Mouse (Mus musculus) splenic B cell, adult 2 months (primary cell): ENCODE data around the gene Cdk2.

Experiments used
- DNase-seq: peaks from one replicate; pipeline ENCODE4 v3.0.0-alpha.2; 2011; ENCODE audit warnings: low read depth, low spot score
- H3K27me3 ChIP-seq: 2 replicates; pipeline ENCODE4 v1.6.1; 2012; ENCODE audit warnings: mild to moderate bottlenecking, low read length, moderate library complexity, mixed read lengths; ENCODE audit not compliant: control insufficient read depth, poor library complexity, insufficient read depth, severe bottlenecking
- H3K36me3 ChIP-seq: 2 replicates; pipeline ENCODE4 v1.6.1; 2012; ENCODE audit warnings: mild to moderate bottlenecking, low read length, moderate library complexity, mixed read lengths; ENCODE audit not compliant: control insufficient read depth, poor library complexity, insufficient read depth, severe bottlenecking

The Cdk2 gene

GRCm38 (mm10) chr10:128704491-128705316 lies at the start of gene Cdk2:
TSS of gene Cdk2 (minus strand) at chr10:128705031.
- Histone ChIP-seq H3K36me3 (peaks cover 3% of the 10 kb centered on the region; the same call in 1 of the 2 replicates), H3K27me3 (no peaks in the 10 kb centered on the region)
- peak; percentile 91 for DNase-seq

DNA sequence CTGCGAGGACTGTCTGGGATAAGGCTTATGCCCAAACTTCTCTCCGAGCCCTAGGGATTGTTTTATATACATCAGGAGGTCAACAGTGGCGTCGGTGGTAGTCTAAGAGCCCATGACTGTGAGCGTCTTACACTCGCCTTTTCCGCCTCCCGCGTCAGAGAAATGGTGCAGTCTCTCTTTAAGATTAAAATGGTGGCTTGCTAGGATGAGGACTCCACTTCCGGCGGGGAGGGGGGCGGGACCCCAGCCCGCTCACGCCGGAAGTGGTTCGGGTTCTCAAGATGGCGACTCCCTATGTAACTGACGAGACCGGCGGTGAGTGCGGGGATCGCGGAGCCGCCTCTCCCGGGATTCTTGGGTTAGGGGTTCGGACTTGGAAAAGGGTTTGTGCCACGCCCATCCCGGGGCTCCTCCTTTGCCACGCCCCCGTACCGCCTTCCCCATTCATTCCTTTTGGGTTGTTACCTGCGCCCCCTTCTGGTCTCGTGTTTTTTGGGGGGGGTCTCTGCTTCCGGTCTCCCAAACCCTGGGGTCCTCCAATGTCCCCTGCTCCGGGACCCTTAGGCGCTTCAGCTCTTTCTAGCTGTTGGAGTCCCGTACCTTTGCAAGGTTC lies 43.5 kb upstream of the Cdk2 start:
- Histone ChIP-seq H3K36me3 (peaks cover 3% of the 10 kb centered on the region; the same call in 1 of the 2 replicates), H3K27me3 (no peaks in the 10 kb centered on the region)

DNA sequence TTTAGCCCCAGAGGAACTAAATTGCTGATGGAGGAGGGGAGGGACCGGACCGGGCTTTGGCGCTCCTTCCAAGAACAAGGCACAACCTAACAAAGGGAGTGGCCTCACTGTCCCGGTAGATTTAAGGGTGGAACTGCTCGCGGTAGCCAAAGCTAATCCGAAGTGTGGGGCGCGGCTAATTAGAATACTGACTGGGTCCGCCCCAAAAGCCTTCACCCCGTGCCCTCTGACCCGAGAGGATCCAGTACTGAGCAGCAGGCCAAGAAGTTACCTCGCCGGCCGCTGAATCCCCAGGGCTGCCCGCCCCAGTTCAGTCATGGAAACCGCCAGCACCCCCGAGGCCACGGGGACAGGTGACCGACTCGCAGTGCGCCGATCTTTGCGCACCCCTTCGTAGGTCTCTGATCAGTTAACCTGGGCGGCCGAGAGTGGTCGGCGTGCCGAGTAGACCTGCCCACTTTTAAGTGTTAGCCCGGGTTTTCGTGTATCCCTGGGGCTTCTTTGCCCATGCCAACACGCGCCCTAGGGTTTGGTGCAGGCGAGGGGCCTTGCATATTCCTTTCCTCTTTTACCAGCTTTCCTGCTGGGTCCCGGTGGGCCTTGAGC lies 42.9 kb upstream of the Cdk2 start, which contains the start of gene Pym1:
Gene Pym1, plus strand, starts transcription at position 244 of the 606 bp plus-strand sequence.
- peak; percentile 68 for DNase-seq
- Histone ChIP-seq H3K27me3 (no peaks in the 10 kb centered on the region), H3K36me3 (peaks cover 3% of the 10 kb centered on the region; the same call in 1 of the 2 replicates)

More for the DNA sequence above, 43.5 kb upstream of the Cdk2 start:
- peak; percentile 92 for DNase-seq

DNA sequence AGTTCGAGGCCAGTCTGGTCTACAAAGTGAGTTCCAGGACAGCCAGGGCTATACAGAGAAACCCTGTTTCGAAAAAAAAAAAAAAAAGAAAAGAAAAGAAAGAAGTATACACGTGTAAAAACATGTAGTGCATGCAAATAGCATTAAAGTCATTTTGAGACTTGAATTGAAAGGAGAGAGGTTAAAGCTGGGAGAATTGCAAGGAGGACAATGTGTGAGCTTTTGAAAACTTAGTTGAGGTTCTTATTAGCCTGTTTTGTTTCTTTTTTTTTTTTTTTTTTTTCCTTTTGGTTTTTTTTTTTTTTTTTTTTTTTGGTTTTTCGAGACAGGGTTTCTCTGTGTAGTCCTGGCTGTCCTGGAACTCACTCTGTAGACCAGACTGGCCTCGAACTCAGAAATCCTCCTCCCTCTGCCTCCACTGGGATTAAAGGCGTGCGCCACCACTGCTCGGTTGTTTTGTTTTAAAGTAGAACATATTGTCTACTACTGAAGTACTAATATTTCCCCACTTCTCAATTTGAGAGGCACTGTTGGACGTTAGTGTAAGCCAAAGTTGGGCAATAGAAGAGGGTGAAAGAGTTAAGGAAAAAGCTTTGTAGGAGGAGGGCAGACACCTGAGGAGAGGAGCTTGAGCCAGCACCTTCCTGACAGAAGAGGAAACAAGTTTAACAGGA lies 42.3 kb upstream of the Cdk2 start:
- no peaks in the 10 kb centered on the region for H3K36me3 ChIP-seq
- DNase-seq: no peak
- H3K27me3 ChIP-seq: no peaks in the 10 kb centered on the region

DNA sequence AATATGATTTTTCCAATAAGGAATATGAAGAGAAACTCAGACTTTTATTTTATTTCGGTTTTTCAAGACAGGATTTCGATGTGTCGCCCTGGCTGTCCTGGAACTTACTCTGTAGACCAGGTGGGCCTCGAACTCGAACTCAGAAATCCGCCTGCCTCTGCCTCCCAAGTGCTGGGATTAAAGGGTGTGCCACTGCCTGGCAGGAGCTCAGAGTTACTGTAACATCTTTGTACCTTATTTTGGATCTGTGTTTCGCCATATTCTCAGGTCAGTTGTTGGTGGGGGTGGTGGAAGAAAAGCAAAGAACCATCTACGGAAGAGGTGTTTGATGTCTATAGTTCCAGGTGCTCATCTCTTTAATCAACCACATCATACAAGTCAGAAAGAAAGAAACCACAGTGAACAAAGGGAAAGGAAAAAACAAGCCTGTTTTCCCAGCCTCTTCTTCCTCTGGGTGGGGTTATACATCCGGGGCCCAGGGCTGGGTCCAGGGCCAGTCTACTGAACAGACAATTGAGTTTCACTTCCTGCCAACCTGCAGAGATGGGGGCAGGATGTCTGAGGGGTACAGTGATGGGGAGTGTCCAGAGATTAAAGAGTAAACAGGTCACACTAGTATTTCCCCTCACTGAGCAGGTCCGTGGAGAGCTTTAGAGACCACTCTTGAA lies 41.2 kb upstream of the Cdk2 start:
- peak; percentile 72 for DNase-seq
- no peaks in the 10 kb centered on the region for H3K27me3 ChIP-seq
- no peaks in the 10 kb centered on the region for H3K36me3 ChIP-seq

DNA sequence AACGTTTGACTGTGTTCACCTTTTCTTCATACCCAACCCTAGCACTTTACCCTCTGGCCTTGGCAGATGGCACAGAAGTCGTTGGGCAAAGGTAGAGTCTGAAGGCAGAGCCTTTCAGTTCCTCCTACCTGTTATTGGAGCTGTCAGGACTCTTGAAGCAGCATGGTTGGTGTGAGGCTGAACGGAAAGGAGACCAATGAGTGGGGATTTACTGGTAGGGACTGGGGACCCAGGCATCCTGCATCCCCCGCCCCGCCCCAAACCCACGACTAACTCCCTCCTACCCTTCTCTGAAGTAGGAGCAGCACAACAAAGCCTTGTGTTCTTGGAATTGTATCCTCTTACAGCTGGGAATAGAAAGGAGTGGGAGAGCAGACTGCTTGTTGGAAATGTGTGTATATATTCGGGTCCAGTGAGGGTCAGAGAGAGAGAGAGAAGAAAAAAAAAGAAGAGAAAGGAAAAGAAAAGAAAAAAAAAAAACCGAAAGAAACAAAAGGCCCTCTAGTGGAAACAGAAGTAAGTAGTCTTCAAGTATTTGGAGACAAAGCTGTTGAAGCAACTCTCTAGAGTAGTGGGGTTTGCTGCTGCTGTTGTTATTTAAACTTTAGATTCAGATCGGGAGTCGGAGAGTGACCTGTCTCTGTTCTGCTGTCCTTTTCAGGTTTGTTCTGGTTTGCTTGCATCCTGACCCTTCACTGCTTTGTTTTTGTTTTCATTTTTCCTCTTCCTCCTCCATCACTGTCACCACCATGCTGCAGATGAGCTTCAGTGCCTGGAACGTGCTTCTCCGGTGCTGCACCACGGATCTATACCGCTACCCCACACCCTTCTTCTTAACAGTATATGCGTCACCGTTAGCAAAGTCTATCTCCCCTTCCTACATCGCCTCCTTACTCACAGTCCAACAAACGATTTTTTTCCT lies 40.1 kb upstream of the Cdk2 start, which contains the start of gene Dgka:
Gene Dgka, minus strand, starts transcription at position 176 of the 922 bp plus-strand sequence.
- DNase-seq: peak; percentile 64

GRCm38 (mm10) chr10:128744211-128744610 lies 39.4 kb upstream of the Cdk2 start:
- Histone ChIP-seq H3K27me3 (no peaks in the 10 kb centered on the region), H3K36me3 (no peaks in the 10 kb centered on the region)
- no peak for DNase-seq

More for the DNA sequence above, 40.1 kb upstream of the Cdk2 start, which contains the start of gene Dgka:
- no peaks in the 10 kb centered on the region for H3K36me3 ChIP-seq
- H3K27me3 ChIP-seq: no peaks in the 10 kb centered on the region

DNA sequence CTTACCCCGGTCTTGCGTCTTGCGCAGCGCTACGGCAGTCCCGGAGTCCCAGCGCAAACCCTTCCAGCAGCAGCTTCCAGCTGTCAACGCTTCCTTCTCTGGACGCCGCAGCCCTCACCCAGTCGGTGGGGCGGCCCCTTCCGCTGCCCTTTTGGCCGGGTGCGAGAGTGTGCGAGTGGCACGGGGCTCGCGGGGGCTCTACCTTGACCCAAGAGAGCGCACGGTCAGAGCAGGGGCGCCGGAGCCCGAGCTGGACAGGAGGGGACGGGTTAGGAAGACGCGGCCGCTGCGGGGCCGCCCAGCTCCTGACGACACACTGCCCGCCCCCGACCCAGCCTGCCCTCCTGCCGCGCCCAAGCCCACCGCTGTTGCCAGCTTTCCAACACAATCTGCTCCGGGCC lies 39.0 kb upstream of the Cdk2 start:
- peak; percentile 29 for DNase-seq
- Histone ChIP-seq H3K36me3 (no peaks in the 10 kb centered on the region), H3K27me3 (no peaks in the 10 kb centered on the region)

- H3K36me3 ChIP-seq: 0 out of 2 replicates have a peak, but pooled peaks cover 1% of the 10 kb centered on the region
- peak; percentile 27 for DNase-seq
- H3K27me3 ChIP-seq: no peaks in the 10 kb centered on the region
Observed at GRCm38 (mm10) chr10:128743235-128743634, 38.4 kb upstream of the Cdk2 start.

- DNase-seq: no peak
- Histone ChIP-seq H3K27me3 (no peaks in the 10 kb centered on the region), H3K36me3 (0 out of 2 replicates have a peak, but pooled peaks cover 1% of the 10 kb centered on the region)
Observed at GRCm38 (mm10) chr10:128742616-128743015, 37.8 kb upstream of the Cdk2 start.

DNA sequence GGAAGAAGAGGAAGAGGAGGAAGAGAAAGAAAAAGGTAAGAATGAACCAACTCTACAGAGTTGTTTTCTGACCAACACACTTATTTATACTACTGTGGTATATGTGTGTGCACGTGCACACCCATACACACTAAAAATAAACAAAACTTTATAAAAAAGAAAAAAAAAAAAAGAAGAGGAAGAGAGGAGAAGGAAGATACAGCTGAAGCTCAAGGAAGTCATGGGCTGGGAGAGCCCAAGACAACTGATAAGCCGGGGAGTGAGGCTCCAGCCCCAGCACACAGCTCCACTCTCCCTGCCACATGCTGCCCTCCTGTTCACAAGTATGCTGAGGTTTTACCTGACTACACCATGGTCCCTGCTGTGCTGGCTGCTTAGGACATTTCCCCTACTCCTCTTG lies 35.5 kb upstream of the Cdk2 start:
- peaks cover 8% of the 10 kb centered on the region; the same call in 1 of the 2 replicates for H3K36me3 ChIP-seq
- no peak for DNase-seq
- H3K27me3 ChIP-seq: no peaks in the 10 kb centered on the region

DNA sequence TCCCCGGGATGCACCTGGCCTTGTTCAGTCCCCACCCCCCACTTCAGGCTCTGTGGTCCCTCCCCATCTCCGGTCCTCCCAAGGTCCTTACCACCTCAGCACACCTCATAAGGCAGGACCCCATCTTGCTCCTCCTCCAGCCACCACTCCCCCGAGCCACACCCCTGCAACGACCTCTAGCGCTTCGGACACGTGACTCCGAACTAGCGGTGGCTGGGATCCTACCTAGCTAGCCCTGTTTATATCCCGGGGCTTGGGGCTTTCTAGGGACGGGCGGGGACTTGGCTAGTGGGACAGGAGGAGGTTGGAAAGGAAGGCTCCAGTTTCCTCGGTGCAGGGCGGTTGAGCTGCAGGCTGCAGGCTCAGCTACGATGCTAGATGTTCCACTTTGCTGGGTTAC lies 32.6 kb upstream of the Cdk2 start:
- no peaks in the 10 kb centered on the region for H3K27me3 ChIP-seq
- no peak for DNase-seq
- H3K36me3 ChIP-seq: peaks cover 23% of the 10 kb centered on the region; the same call in 1 of the 2 replicates

- peaks cover 37% of the 10 kb centered on the region for H3K36me3 ChIP-seq
- no peaks in the 10 kb centered on the region for H3K27me3 ChIP-seq
- no peak for DNase-seq
Observed at GRCm38 (mm10) chr10:128731992-128732391, 27.2 kb upstream of the Cdk2 start.
